Mouse (Mus musculus) lung, postnatal 0 days (tissue): ENCODE measurements around the gene Hhat. TPM values are rescaled to one million over a fixed set of nuclear protein-coding genes. Genes with fewer than 3 reads are reported as not detected.
A peak's percentile ranks its signal among the peaks of the same experiment; 100 is the strongest.

ENCODE experiments used
- ATAC-seq: fragments of 200-750 bp; cut with Nextera tagmentation; 2 replicates; pipeline ENCODE4 v1.8.0; 2017; ENCODE audit warnings: moderate library complexity
- DNase-seq: peaks from one replicate; pipeline ENCODE4 v3.0.0-alpha.2; 2016; ENCODE audit warnings: low spot score
- H3K27ac ChIP-seq: fragments of 300-500 bp; sonication (generic); 2 replicates; pipeline ENCODE4 v1.5.1; 2014; ENCODE audit warnings: antibody characterized with exemption, mild to moderate bottlenecking, low read length, mixed read lengths
- H3K27me3 ChIP-seq: fragments of 300-500 bp; sonication (generic); replicated peaks from 2 replicates; pipeline ENCODE4 v1.6.1; 2014; ENCODE audit warnings: low read length, mixed read lengths; ENCODE audit not compliant: insufficient read depth
- H3K36me3 ChIP-seq: fragments of 300-500 bp; sonication (generic); 2 replicates; pipeline ENCODE4 v1.6.1; 2014; ENCODE audit warnings: low read length, mixed read lengths; ENCODE audit not compliant: insufficient read depth
- H3K4me1 ChIP-seq: fragments of 300-500 bp; sonication (generic); 2 replicates; pipeline ENCODE4 v1.6.1; 2014; ENCODE audit warnings: antibody characterized with exemption, low read depth, low read length, mixed read lengths; ENCODE audit not compliant: insufficient read depth
- H3K4me2 ChIP-seq: fragments of 300-500 bp; sonication (generic); replicated peaks from 2 replicates; pipeline ENCODE4 v1.6.1; 2014; ENCODE audit warnings: low read depth, mild to moderate bottlenecking, low read length, moderate library complexity, mixed read lengths
- H3K4me3 ChIP-seq: fragments of 300-500 bp; sonication (generic); 2 replicates; pipeline ENCODE4 v1.5.1; 2014; ENCODE audit warnings: low read depth, low read length
- H3K9ac ChIP-seq: fragments of 300-500 bp; sonication (generic); replicated peaks from 2 replicates; pipeline ENCODE4 v1.6.1; 2014; ENCODE audit warnings: low read depth, mild to moderate bottlenecking
- H3K9me3 ChIP-seq: fragments of 300-500 bp; sonication (generic); 2 replicates; pipeline ENCODE4 v1.6.1; 2016; ENCODE audit warnings: low read length, mixed read lengths
- CTCF ChIP-seq: IDR thresholded peaks from 2 replicates; pipeline ENCODE4 v1.5.1; 2016; ENCODE audit warnings: antibody characterized with exemption, mild to moderate bottlenecking
- EP300 ChIP-seq: IDR thresholded peaks from 2 replicates; pipeline ENCODE4 v1.6.1; 2016; ENCODE audit warnings: antibody characterized with exemption, mild to moderate bottlenecking, control low read depth
- WGBS: fragments of 180-500 bp; shearing (Covaris S2); extraction: QIAGEN DNeasy Blood & Tissue Kit; methylation state at CpG from one replicate; pipeline ENCODE4 v1.1.7; 2014; 5-methylcytosine and 5-hydroxymethylcytosine counted together
- polyA plus RNA-seq: library from polyadenylated mRNA; unstranded; fragments of >200 nt; fragmentation: Nextera tagmentation; extraction: Ambion mirVana; gene quantifications from 2 replicates; pipeline ENCODE4 v1.2.1, GENCODE M21; 2015

The Hhat gene
- polyA plus RNA-seq, 1 experiment from 2014 or later = 2.4 TPM

DNA sequence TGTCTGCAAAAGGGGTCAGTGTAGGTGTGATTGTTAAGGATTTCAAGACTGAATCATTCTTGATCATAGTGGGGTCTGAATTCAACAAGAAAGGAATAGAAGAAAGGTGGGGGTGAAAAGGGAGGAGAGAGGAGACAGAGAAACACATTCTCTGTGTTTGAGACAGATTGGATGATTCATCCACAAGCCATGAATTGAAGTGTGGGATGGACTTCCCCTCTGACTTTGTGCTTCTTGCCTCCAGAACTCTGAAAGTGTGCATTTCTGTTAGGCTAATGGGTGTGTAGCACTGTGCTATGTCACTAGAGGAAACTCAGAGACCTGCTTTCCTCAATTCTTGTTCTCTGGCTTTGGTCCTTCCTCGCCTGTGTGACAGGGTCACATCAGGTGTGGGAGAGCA is 15.2 kb upstream of the Hhat start:
- Histone ChIP-seq H3K9ac (no peak overlapping the region), H3K4me1 (peaks cover 7% of the 10 kb centered on the region; the same call in 1 of the 2 replicates), H3K4me3 (no peak overlapping the region), H3K27me3 (no peaks in the 10 kb centered on the region), H3K27ac (no peak overlapping the region), H3K9me3 (no peaks in the 10 kb centered on the region), H3K36me3 (no peaks in the 10 kb centered on the region), H3K4me2 (no peak overlapping the region)
- ATAC-seq (no peak), DNase-seq (peak; percentile 42)
- WGBS = 95% methylated on average over 1 of the region's 1 CpGs
- TF ChIP-seq CTCF = no peak
- TF ChIP-seq EP300 = no peak

DNA sequence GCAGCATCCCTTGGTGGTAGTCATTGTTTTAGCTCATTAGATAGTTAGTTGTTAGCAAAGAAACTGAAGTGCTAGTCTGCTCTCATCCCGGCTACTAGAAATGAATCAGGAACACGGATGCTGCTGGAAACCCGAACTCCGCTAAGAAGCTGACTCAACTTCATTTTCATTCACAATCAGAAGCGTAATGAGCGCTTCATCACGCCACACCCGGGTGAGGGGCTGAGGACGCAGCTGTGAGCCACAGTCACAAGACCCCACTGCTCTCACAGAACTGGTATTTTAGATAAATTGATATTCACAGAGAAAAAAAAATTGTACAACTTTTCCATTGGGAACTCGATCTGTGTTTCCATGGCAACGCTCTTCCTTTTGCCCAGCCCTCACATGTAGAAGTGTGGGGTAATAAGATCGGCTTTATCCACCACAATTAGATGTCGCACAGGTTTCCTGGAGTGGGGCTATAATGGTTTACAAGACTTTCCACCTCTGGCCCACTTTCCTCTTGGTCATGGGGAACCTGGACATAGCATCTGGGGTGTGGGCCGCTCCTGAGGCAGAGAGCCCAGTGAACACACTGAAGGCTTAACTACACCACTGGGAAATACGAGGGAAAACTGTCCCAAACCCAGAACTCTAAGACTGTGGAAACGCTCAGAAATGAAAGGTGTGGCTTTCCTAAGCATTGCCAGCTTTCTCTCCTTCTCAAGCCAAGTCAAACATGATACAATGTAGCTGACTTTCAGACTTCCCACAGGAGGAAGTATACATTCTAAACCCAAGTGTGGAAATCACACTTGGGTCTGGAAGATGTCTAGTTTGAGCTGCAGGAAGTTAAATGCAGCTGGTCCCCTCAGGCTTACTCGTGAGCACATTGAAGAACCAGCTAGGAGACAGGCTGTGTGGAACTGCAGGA is 14.3 kb upstream of the Hhat start:
- 0 out of 2 replicates have a peak, but pooled peaks have one; percentile 2 for ATAC-seq
- no peak overlapping the region for H3K9ac ChIP-seq
- H3K9me3 ChIP-seq = no peaks in the 10 kb centered on the region
- DNase-seq = peak; percentile 79
- H3K27ac ChIP-seq = no peak overlapping the region
- H3K4me2 ChIP-seq = no peak overlapping the region
- no peaks in the 10 kb centered on the region for H3K27me3 ChIP-seq
- 52% methylated on average over 17 of the region's 17 CpGs for WGBS
- H3K4me3 ChIP-seq = no peak overlapping the region
- no peaks in the 10 kb centered on the region for H3K36me3 ChIP-seq
- TF ChIP-seq EP300 = no peak
- no peak for TF ChIP-seq CTCF
- H3K4me1 ChIP-seq = peaks cover 7% of the 10 kb centered on the region; the same call in 1 of the 2 replicates

DNA sequence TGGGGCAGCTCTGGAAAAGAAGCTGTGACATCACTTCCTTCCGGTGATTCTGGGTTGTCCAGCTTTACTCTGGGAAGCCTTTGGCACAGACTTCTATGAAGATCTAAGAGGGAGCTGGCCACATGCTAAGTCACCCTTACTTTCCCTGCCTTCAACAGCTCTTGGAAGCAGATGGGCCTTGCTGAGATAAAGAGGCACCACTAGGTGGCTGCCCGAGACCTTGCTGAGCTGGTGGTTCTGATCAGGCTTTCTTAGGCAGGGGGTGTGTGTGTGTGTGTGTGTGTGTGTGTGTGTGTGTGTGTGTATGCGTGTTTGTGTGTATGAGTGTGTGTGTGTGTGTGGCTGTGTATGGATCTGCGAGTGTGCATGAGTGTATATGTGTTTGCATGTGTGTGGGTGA is 13.4 kb upstream of the Hhat start:
- no peaks in the 10 kb centered on the region for H3K9me3 ChIP-seq
- ATAC-seq (peak; percentile 46; the same call in 1 of the 2 replicates), DNase-seq (peak; percentile 75)
- H3K9ac ChIP-seq = no peak overlapping the region
- WGBS = 12% methylated on average over 4 of the region's 4 CpGs
- no peak overlapping the region for H3K4me3 ChIP-seq
- TF ChIP-seq CTCF (peak; percentile 93), EP300 (no peak)
- no peak overlapping the region for H3K4me2 ChIP-seq
- no peaks in the 10 kb centered on the region for H3K36me3 ChIP-seq
- no peaks in the 10 kb centered on the region for H3K27me3 ChIP-seq
- no peak overlapping the region for H3K27ac ChIP-seq
- H3K4me1 ChIP-seq = peaks cover 7% of the 10 kb centered on the region; the same call in 1 of the 2 replicates

DNA sequence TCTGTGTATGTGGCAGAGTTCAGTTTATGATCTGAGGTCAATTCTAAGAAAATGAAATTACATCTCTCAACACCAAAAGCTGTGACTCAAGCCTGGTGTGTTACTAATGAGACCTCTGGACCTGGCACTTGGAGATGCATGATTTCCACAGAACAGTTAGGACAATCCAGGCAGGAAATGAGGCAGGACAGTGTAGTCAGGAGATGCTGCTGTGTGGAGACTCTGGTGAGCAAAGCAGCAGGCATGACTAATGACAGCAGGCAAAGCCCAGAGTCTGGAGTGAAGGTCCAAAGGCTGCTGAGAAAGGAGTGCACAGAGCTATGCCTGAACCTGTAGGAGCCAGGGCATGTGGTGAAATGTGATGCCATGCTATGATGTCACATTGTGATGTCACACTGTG is 10.2 kb upstream of the Hhat start:
- Histone ChIP-seq H3K36me3 (no peaks in the 10 kb centered on the region), H3K27me3 (no peaks in the 10 kb centered on the region), H3K4me3 (no peak overlapping the region), H3K9me3 (no peaks in the 10 kb centered on the region), H3K4me2 (no peak overlapping the region), H3K4me1 (peaks cover 2% of the 10 kb centered on the region; the same call in 1 of the 2 replicates), H3K9ac (no peak overlapping the region), H3K27ac (no peak overlapping the region)
- ATAC-seq (no peak), DNase-seq (no peak)
- TF ChIP-seq CTCF (no peak), EP300 (no peak)

DNA sequence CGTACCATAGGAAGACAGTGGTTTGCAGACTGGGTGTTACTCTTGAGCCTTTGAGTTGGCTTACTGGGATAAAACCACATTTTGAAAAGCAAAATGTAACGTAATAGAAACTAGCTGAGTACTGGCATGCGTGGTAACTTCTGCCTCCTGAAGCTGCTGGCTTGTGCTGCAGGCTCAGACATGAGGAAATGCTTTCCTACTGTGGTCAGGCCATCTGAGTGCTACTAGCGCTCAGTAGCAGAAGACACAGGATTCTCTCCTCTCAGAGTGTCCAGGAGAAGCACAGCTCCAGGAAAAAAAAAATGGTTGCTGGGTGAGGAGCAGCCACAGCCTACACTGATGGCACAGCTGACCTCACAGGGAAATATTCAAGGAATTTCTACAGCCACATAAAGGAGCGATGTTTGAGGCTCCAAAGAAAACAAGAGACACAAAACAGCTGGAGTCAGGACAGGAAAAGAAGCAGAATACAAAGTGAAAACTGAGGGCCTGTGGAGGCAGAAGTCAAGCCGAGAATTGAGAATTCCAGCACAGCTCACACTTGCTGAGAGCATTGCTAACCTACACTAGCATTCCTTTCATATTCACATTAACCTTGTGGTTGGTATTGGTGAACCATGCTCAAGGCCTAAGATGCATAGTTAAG is 8.0 kb upstream of the Hhat start:
- peak; percentile 23; the same call in 1 of the 2 replicates for ATAC-seq
- TF ChIP-seq EP300 = no peak
- TF ChIP-seq CTCF = no peak
- peak; percentile 28 for DNase-seq
- 34% methylated on average over 6 of the region's 6 CpGs for WGBS
- H3K4me3 ChIP-seq = no peak overlapping the region
- no peak overlapping the region for H3K27ac ChIP-seq
- H3K4me1 ChIP-seq = no peaks in the 10 kb centered on the region
- no peaks in the 10 kb centered on the region for H3K9me3 ChIP-seq
- no peak overlapping the region for H3K9ac ChIP-seq
- no peaks in the 10 kb centered on the region for H3K36me3 ChIP-seq
- H3K27me3 ChIP-seq = no peaks in the 10 kb centered on the region
- H3K4me2 ChIP-seq = no peak overlapping the region

DNA sequence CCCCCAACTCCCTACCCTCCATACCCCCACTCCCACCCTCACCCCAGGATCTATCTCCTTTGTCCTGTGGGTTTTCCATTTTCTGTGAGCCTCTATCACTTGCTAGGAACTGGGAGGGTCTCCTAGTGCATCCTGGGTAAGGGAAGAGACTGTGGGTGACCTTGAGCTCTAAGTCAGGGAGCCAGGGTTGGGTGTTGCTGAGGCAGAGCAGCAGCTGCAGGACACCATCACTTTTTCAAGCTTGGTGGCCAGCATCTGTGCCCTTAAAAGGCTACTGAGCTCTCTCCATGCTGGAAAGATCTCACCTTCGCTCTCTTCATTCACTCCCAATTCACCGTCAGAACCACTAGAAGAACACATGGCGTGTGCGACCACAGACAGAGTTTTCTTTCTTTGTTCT is 7.2 kb upstream of the Hhat start:
- no peak for DNase-seq
- 81% methylated on average over 4 of the region's 4 CpGs for WGBS
- ATAC-seq = no peak
- H3K27ac ChIP-seq = no peak overlapping the region
- TF ChIP-seq CTCF (no peak), EP300 (no peak)
- H3K4me1 ChIP-seq = no peaks in the 10 kb centered on the region
- H3K9me3 ChIP-seq = no peaks in the 10 kb centered on the region
- no peaks in the 10 kb centered on the region for H3K27me3 ChIP-seq
- no peak overlapping the region for H3K4me2 ChIP-seq
- no peaks in the 10 kb centered on the region for H3K36me3 ChIP-seq
- H3K4me3 ChIP-seq = no peak overlapping the region
- H3K9ac ChIP-seq = no peak overlapping the region
